Mouse (Mus musculus): ENCODE measurements around the gene Olfr640. TPM values are rescaled to one million over a fixed set of nuclear protein-coding genes. Genes with fewer than 3 reads are reported as not detected.

The Olfr640 gene
- polyA plus RNA-seq, 1 experiment from 2014 or later, result not detected

DNA sequence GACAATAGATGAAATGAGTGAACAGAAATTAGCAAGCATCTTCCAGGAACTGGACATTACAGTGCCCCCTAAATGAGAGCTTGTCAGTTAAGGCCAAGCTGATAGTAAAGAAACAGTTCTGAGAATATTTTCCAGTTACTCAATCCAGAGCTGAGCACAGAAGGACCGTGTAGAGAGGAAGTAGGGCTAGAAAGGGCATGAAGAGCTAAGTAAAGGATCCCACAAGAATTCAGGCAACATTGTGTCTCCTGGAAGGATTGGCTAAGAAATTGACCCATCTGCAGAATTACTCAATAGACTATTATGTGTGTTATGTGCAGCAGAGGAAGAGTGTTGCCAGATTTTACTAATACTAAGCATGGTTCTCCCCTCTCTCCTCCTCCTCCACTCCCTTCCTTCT is 53.6 kb downstream of the Olfr640 start:
- Histone ChIP-seq H3K36me3 (no peaks in the 10 kb centered on the region), H3K27ac (no peak overlapping the region), H3K9ac (no peak overlapping the region), H3K9me3 (no peaks in the 10 kb centered on the region), H3K4me1 (replicated peaks) (no peaks in the 10 kb centered on the region), H3K27me3 (replicated peaks) (no peaks in the 10 kb centered on the region), H3K4me2 (replicated peaks) (no peak overlapping the region), H3K4me3 (replicated peaks) (no peak overlapping the region)
- ATAC-seq, result no peak
- 69% methylated on average over 1 of the region's 1 CpGs for WGBS

DNA sequence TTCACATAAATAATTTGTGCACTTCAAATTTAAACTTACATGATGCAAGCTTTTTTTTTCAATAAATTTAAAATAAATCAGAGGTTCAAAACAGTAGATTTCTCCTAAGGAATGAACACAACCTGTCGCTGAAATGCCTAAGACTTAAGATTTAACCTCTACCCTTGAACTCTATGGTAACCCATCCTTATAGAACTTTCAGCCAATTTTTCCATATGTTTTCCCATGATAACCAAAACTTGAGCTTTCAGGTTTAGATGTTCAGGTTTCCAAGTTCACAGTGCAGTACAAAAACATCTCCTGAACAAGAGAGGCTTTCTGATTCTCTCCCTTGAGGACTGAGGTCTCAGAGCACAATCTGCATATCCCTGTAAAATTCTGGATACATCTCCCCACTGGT is 54.5 kb downstream of the Olfr640 start, which contains the start of gene Olfr635:
Olfr635 (plus strand) TSS at position 301 of the 400 bp plus-strand sequence.
- Histone ChIP-seq H3K4me3 (replicated peaks) (no peak within 1 kb of the TSS), H3K27me3 (replicated peaks) (no peaks in the 10 kb centered on the region), H3K4me1 (replicated peaks) (no peaks in the 10 kb centered on the region), H3K27ac (no peak within 1 kb of the TSS), H3K4me2 (replicated peaks) (no peak within 1 kb of the TSS), H3K9me3 (no peaks in the 10 kb centered on the region), H3K36me3 (no peaks in the 10 kb centered on the region), H3K9ac (no peak within 1 kb of the TSS)
- 74% methylated on average over 1 of the region's 1 CpGs for WGBS
- ATAC-seq, result no peak

Other genes with a start within 250 kb of the Olfr640 start
- not detected in 2 replicates for gene Olfr68, start 245.9 kb downstream of the Olfr640 start, polyA plus RNA-seq (2015; fragmentation: Nextera tagmentation; extraction: Ambion mirVana)
- gene Olfr67, start 233.8 kb downstream of the Olfr640 start, polyA plus RNA-seq (2015; fragmentation: Nextera tagmentation; extraction: Ambion mirVana), result not detected in 2 replicates
- 2,721 and 2,775 TPM in 2 replicates for gene Hbb-bt, start 211.6 kb downstream of the Olfr640 start, polyA plus RNA-seq (2015; fragmentation: Nextera tagmentation; extraction: Ambion mirVana)
- 7,434 and 7,479 TPM in 2 replicates for gene Hbb-bs, start 197.5 kb downstream of the Olfr640 start, polyA plus RNA-seq (2015; fragmentation: Nextera tagmentation; extraction: Ambion mirVana)
- gene Hbb-bh2, start 185.1 kb downstream of the Olfr640 start, polyA plus RNA-seq (2015; fragmentation: Nextera tagmentation; extraction: Ambion mirVana), result not detected in 2 replicates
- gene Hbb-bh1, start 182.4 kb downstream of the Olfr640 start, polyA plus RNA-seq (2015; fragmentation: Nextera tagmentation; extraction: Ambion mirVana), result 2.0 and 2.2 TPM in 2 replicates
- 165 and 266 TPM in 2 replicates for gene Hbb-y, start 172.4 kb downstream of the Olfr640 start, polyA plus RNA-seq (2015; fragmentation: Nextera tagmentation; extraction: Ambion mirVana)
- not detected in 2 replicates for gene Olfr66, start 139.3 kb downstream of the Olfr640 start, polyA plus RNA-seq (2015; fragmentation: Nextera tagmentation; extraction: Ambion mirVana)
- gene Olfr64, start 131.1 kb downstream of the Olfr640 start, polyA plus RNA-seq (2015; fragmentation: Nextera tagmentation; extraction: Ambion mirVana), result not detected in 2 replicates
- gene Olfr65, start 122.1 kb downstream of the Olfr640 start, polyA plus RNA-seq (2015; fragmentation: Nextera tagmentation; extraction: Ambion mirVana), result not detected in 2 replicates
- gene Olfr631, start 96.7 kb downstream of the Olfr640 start, polyA plus RNA-seq (2015; fragmentation: Nextera tagmentation; extraction: Ambion mirVana), result not detected in 2 replicates
- not detected in 2 replicates for gene Olfr632, start 91.2 kb downstream of the Olfr640 start, polyA plus RNA-seq (2015; fragmentation: Nextera tagmentation; extraction: Ambion mirVana)
- gene Olfr633, start 81.1 kb downstream of the Olfr640 start, polyA plus RNA-seq (2015; fragmentation: Nextera tagmentation; extraction: Ambion mirVana), result not detected in 2 replicates
- 0.01 TPM in 1 of 2 replicates, not detected in the other for gene Olfr635, start 54.4 kb downstream of the Olfr640 start, polyA plus RNA-seq (2015; fragmentation: Nextera tagmentation; extraction: Ambion mirVana)
- not detected in 2 replicates for gene Olfr638, start 26.8 kb downstream of the Olfr640 start, polyA plus RNA-seq (2015; fragmentation: Nextera tagmentation; extraction: Ambion mirVana)
- gene Olfr639, start 8.3 kb downstream of the Olfr640 start, polyA plus RNA-seq (2015; fragmentation: Nextera tagmentation; extraction: Ambion mirVana), result not detected in 2 replicates
- not detected in 2 replicates for gene Olfr641, start 9.9 kb upstream of the Olfr640 start, polyA plus RNA-seq (2015; fragmentation: Nextera tagmentation; extraction: Ambion mirVana)
- not detected in 2 replicates for gene Olfr642, start 27.1 kb upstream of the Olfr640 start, polyA plus RNA-seq (2015; fragmentation: Nextera tagmentation; extraction: Ambion mirVana)
- gene 4930516K23Rik, start 35.9 kb upstream of the Olfr640 start, polyA plus RNA-seq (2015; fragmentation: Nextera tagmentation; extraction: Ambion mirVana), result not detected in 2 replicates
- gene Olfr644, start 46.3 kb upstream of the Olfr640 start, polyA plus RNA-seq (2015; fragmentation: Nextera tagmentation; extraction: Ambion mirVana), result not detected in 2 replicates
- not detected in 2 replicates for gene Olfr645, start 59.9 kb upstream of the Olfr640 start, polyA plus RNA-seq (2015; fragmentation: Nextera tagmentation; extraction: Ambion mirVana)
- gene Olfr646, start 79.3 kb upstream of the Olfr640 start, polyA plus RNA-seq (2015; fragmentation: Nextera tagmentation; extraction: Ambion mirVana), result not detected in 2 replicates
- gene Ubqln5, start 104.3 kb upstream of the Olfr640 start, polyA plus RNA-seq (2015; fragmentation: Nextera tagmentation; extraction: Ambion mirVana), result not detected in 2 replicates
- not detected in 2 replicates for gene Olfr643, start 111.8 kb upstream of the Olfr640 start, polyA plus RNA-seq (2015; fragmentation: Nextera tagmentation; extraction: Ambion mirVana)
- not detected in 2 replicates for gene Ubqln3, start 117.7 kb upstream of the Olfr640 start, polyA plus RNA-seq (2015; fragmentation: Nextera tagmentation; extraction: Ambion mirVana)
- gene Ubqlnl, start 125.0 kb upstream of the Olfr640 start, polyA plus RNA-seq (2015; fragmentation: Nextera tagmentation; extraction: Ambion mirVana), result not detected in 2 replicates
- not detected in 2 replicates for gene Olfm5, start 139.3 kb upstream of the Olfr640 start, polyA plus RNA-seq (2015; fragmentation: Nextera tagmentation; extraction: Ambion mirVana)
- gene Olfr648, start 157.8 kb upstream of the Olfr640 start, polyA plus RNA-seq (2015; fragmentation: Nextera tagmentation; extraction: Ambion mirVana), result 0.14 and 0.21 TPM in 2 replicates
- gene Olfr649, start 170.4 kb upstream of the Olfr640 start, polyA plus RNA-seq (2015; fragmentation: Nextera tagmentation; extraction: Ambion mirVana), result not detected in 2 replicates
- 0.98 and 1.2 TPM in 2 replicates for gene Trim6, start 193.2 kb upstream of the Olfr640 start, polyA plus RNA-seq (2015; fragmentation: Nextera tagmentation; extraction: Ambion mirVana)
- gene Trim34a, start 218.9 kb upstream of the Olfr640 start, polyA plus RNA-seq (2015; fragmentation: Nextera tagmentation; extraction: Ambion mirVana), result 1.6 and 2.2 TPM in 2 replicates